Mouse (Mus musculus): Measurements from ENCODE around the gene Kcnv2. TPM values are rescaled to one million over a fixed set of nuclear protein-coding genes. Genes with fewer than 3 reads are reported as not detected.

Kcnv2 gene
- polyA plus RNA-seq, 1 experiment from 2014 or later, result 0.06 TPM

DNA sequence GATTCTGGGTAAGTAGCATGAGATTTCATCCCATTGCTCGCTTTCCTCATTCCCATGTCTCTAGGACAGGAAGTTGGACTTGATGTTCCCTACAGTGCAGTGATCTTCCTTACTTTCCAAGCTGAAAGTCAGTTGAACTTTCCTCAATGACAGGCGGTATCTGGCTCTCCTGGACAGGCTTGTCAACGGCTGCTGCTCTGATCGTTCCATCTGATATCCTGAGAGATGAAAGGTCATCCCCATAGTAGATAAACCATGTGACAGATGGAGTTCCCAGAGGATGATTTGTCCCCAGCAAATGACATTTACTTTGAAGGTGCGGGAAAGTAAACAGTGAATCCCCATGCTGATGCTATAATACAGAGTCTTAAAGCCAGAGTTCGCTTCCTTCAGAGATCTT, 3.2 kb downstream of the Kcnv2 start:
- Histone ChIP-seq H3K9ac (no peak overlapping the region), H3K4me3 (no peak overlapping the region), H3K27me3 (no peaks in the 10 kb centered on the region; the same call in 1 of the 2 replicates), H3K36me3 (no peaks in the 10 kb centered on the region), H3K9me3 (no peaks in the 10 kb centered on the region), H3K4me1 (peaks cover 12% of the 10 kb centered on the region; the same call in 1 of the 2 replicates), H3K27ac (no peak overlapping the region), H3K4me2 (no peak overlapping the region)
- no peak for ATAC-seq (ENCODE audit: insufficient number of reproducible peaks, insufficient read depth, low FRiP score, low TSS enrichment, low read depth)
- 85% methylated on average over 6 of the region's 6 CpGs for WGBS

DNA sequence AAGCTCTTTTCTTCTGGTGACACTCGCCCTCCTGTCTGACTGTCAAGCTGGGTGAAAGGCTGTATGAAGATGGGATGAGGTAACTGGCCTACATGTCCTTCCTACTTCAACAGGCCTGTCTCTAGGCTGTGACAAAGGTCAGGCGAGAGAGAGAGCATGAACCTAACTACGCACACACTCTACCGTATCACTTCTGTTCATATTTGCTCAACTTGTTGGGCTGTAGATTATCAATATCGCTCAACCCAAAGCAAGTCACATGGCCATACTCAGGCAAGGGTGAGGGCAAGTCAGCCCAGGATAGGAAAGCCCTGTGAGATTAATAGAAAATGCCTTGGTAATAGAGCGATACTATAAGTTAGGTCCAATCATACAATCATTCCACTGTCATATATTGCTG, 5.2 kb downstream of the Kcnv2 start:
- 90% methylated on average over 6 of the region's 6 CpGs for WGBS
- no peak overlapping the region for H3K4me2 ChIP-seq
- ATAC-seq (ENCODE audit: insufficient number of reproducible peaks, insufficient read depth, low FRiP score, low TSS enrichment, low read depth), result no peak
- no peak overlapping the region for H3K27ac ChIP-seq
- H3K4me1 ChIP-seq, result peaks cover 17% of the 10 kb centered on the region
- no peaks in the 10 kb centered on the region for H3K36me3 ChIP-seq
- H3K4me3 ChIP-seq, result no peak overlapping the region
- no peaks in the 10 kb centered on the region for H3K9me3 ChIP-seq
- H3K9ac ChIP-seq, result no peak overlapping the region
- H3K27me3 ChIP-seq, result no peaks in the 10 kb centered on the region; the same call in 1 of the 2 replicates

DNA sequence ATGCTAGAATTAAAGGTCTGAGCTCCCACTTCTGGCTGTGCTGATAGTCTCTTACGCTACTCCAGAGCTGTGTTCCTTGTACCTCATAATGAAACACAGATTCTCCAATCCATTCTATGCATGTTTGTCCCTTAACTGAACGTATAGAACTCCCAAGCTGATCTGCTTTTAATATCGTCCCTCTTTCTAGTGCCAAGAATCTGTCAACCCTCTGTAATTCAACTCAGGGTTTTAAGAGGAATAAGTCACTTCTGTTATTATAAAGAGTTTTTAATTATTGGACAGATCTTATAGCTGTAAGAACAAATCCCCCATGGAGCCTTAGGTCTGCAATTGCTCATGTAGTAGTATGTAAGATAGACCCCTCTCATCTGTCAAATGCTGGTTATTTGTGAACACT, 5.8 kb downstream of the Kcnv2 start:
- Histone ChIP-seq H3K27me3 (peaks cover 3% of the 10 kb centered on the region; the same call in 1 of the 2 replicates), H3K36me3 (no peaks in the 10 kb centered on the region), H3K4me2 (no peak overlapping the region), H3K9me3 (no peaks in the 10 kb centered on the region), H3K27ac (no peak overlapping the region), H3K4me3 (no peak overlapping the region), H3K4me1 (peaks cover 16% of the 10 kb centered on the region), H3K9ac (no peak overlapping the region)
- no peak for ATAC-seq (ENCODE audit: insufficient number of reproducible peaks, insufficient read depth, low FRiP score, low TSS enrichment, low read depth)
- WGBS, result 27% methylated on average over 3 of the region's 3 CpGs

DNA sequence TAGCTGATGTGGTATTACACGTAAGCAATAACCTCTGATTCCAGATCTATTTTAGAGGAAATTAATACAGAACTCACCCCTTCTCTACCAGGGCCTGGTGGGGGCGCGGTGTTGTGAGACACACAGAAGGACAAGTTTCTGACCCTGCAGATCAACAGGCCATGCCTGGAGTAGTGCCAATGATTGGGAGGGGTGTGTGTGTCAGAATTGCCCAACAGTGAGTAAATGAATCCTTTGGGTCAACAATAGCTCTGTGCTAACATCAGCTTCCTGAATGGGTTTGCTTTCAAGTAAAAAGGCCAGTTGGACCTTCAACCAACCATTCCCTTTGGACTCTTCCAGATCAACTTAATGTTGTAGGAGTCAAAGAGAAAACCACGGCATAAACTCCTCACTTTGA, 6.3 kb downstream of the Kcnv2 start:
- peaks cover 8% of the 10 kb centered on the region for H3K27me3 ChIP-seq
- H3K9ac ChIP-seq, result no peak overlapping the region
- ATAC-seq (ENCODE audit: insufficient number of reproducible peaks, insufficient read depth, low FRiP score, low TSS enrichment, low read depth), result no peak
- no peak overlapping the region for H3K4me2 ChIP-seq
- no peaks in the 10 kb centered on the region for H3K9me3 ChIP-seq
- H3K36me3 ChIP-seq, result no peaks in the 10 kb centered on the region
- H3K27ac ChIP-seq, result no peak overlapping the region
- WGBS, result 75% methylated on average over 4 of the region's 4 CpGs
- peaks cover 16% of the 10 kb centered on the region for H3K4me1 ChIP-seq
- H3K4me3 ChIP-seq, result no peak overlapping the region

DNA sequence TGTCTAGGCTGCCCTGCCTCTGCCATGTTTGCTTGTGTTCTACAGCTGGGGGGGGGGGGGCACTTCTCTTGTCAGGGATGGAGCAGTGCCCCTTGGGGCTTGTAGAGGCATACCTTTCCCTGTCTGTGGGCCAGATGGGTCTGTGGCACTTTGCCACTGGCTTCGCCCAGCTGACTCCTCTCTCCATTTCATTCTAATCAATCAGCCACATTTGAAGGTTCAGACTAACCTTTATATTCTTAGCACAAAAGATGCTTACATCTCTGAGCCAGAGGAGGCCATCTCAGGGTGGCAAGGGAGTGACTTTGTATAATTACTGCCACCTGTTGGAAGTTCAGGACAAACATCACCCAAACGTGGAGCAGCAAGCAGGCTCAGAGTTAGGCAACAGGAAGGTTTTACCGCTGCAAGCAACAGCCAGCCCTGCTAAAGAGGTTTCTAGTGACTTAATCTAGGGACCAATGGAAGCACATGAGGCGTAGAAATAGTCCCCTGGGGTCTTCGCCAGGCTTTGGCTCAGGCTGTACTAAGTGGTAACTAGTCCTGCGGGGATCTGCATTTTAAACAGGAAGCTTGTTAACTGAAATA, 9.9 kb downstream of the Kcnv2 start:
- Histone ChIP-seq H3K4me2 (no peak overlapping the region), H3K27me3 (peaks cover 9% of the 10 kb centered on the region), H3K4me1 (peaks cover 34% of the 10 kb centered on the region), H3K36me3 (no peaks in the 10 kb centered on the region), H3K27ac (no peak overlapping the region), H3K9me3 (no peaks in the 10 kb centered on the region), H3K4me3 (no peak overlapping the region), H3K9ac (no peak overlapping the region)
- 0 out of 2 replicates have a peak, but pooled peaks have one; percentile 15 for ATAC-seq (ENCODE audit: insufficient number of reproducible peaks, insufficient read depth, low FRiP score, low TSS enrichment, low read depth)
- WGBS, result 49% methylated on average over 6 of the region's 6 CpGs

DNA sequence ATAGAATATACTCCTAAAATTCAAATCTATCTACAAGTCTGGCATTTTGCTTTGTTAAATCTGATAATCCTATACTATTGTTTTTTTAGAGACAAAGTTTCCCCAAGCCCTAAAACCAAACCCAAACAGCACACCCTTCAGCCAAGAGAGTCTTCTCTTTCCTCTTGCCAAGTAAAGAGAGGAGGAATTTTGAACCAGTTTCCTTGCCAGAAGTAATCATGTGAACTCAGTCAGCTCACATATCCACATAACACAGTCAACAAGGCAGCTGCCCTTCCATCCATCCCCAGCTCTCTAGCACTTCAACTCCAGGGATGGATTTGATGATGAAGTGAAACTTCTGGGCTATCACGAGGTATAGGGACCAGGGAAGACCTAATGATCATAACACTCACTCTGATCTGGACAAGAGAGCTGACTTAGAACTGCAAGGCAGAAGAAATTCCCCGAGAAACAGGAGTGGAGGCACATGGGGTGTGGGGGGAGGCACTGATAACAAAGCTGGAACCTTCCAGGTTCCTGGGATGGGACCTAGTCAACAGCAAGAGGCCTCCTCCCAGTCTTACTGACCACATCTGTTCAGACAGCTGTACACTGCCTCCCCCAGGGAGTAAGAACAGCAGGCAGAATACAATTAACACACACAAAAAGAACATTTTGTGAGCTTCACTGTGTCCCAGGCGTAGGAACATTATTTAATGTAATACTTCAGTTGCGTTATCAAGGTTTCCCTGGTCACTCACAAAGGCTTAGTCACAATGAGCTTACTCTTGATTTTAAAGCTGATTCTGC, 13.9 kb downstream of the Kcnv2 start:
- H3K36me3 ChIP-seq, result no peaks in the 10 kb centered on the region
- 76% methylated on average over 4 of the region's 4 CpGs for WGBS
- no peak for ATAC-seq (ENCODE audit: insufficient number of reproducible peaks, insufficient read depth, low FRiP score, low TSS enrichment, low read depth)
- peaks cover 9% of the 10 kb centered on the region for H3K27me3 ChIP-seq
- peaks cover 31% of the 10 kb centered on the region for H3K4me1 ChIP-seq
- no peak overlapping the region for H3K4me2 ChIP-seq
- H3K27ac ChIP-seq, result no peak overlapping the region
- no peaks in the 10 kb centered on the region for H3K9me3 ChIP-seq
- no peak overlapping the region for H3K4me3 ChIP-seq
- H3K9ac ChIP-seq, result no peak overlapping the region

DNA sequence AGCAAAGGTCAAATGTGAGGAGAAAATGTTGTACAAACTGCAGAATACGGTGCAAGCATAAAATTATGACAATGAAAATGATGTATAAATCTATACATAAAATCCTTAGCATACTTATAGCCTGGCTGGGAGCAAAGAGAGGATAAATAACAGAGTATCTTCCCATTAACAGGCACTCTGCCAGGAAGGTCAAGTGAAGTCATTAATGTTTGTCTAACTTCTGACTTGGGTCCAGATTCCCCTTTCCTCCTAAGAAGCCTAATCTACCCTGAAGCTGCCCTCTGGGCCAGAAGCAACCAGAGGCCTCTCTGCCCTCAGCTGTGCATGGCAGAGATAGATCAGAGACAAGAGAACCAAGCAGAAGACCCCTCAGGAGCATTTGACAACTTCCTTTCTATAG, 24.1 kb downstream of the Kcnv2 start:
- Histone ChIP-seq H3K9me3 (no peaks in the 10 kb centered on the region), H3K9ac (no peak overlapping the region), H3K27ac (no peak overlapping the region), H3K36me3 (no peaks in the 10 kb centered on the region), H3K4me2 (no peak overlapping the region), H3K27me3 (no peaks in the 10 kb centered on the region), H3K4me1 (no peaks in the 10 kb centered on the region), H3K4me3 (no peak overlapping the region)
- ATAC-seq (ENCODE audit: insufficient number of reproducible peaks, insufficient read depth, low FRiP score, low TSS enrichment, low read depth), result no peak
- 85% methylated on average over 1 of the region's 1 CpGs for WGBS

DNA sequence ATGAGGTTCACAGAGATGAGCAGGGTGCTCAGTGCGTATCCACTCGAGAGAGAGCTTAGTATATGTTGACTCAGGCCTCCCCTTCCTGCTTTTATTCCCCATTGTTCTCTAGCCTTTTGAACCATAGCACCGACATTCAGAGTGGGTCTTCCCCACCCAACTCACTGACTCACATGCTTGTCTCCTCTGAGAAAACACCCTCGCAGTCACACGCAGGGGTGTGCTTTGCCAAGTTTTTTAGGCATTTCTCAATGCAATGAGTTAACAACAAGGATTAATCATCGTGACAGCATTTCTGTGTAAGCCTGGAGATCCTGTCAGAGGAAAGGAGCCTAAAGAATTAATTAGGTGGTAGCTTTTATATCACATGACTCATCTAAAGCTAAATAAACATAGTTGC, 29.3 kb downstream of the Kcnv2 start:
- no peak for ATAC-seq (ENCODE audit: insufficient number of reproducible peaks, insufficient read depth, low FRiP score, low TSS enrichment, low read depth)
- Histone ChIP-seq H3K36me3 (no peaks in the 10 kb centered on the region), H3K27ac (no peak overlapping the region), H3K9ac (no peak overlapping the region), H3K4me2 (no peak overlapping the region), H3K4me3 (no peak overlapping the region), H3K4me1 (no peaks in the 10 kb centered on the region), H3K9me3 (no peaks in the 10 kb centered on the region), H3K27me3 (no peaks in the 10 kb centered on the region)
- 80% methylated on average over 6 of the region's 6 CpGs for WGBS

DNA sequence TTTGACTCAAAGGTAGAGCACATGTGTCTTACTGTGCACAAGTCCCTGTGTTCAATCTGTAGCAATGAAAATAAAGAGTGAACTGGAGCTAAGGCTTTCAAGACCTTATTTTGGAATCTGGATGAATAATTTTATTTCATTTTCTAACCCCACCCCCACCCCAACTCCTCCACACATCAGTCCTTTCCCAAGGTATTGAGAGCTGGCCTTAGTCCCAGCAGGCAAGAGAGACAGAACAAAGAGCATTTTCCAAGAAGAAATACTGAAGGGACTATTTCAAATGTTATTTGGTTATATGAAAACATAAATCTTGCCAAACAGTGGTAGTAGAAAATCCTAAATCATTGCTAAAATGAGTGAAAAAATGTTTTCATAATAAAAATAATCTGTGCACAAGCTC, 38.0 kb downstream of the Kcnv2 start:
- no peak for ATAC-seq (ENCODE audit: insufficient number of reproducible peaks, insufficient read depth, low FRiP score, low TSS enrichment, low read depth)
- Histone ChIP-seq H3K4me3 (no peak overlapping the region), H3K4me1 (peaks cover 7% of the 10 kb centered on the region), H3K27me3 (no peaks in the 10 kb centered on the region), H3K9me3 (no peaks in the 10 kb centered on the region), H3K27ac (no peak overlapping the region), H3K4me2 (no peak overlapping the region), H3K36me3 (no peaks in the 10 kb centered on the region), H3K9ac (no peak overlapping the region)

DNA sequence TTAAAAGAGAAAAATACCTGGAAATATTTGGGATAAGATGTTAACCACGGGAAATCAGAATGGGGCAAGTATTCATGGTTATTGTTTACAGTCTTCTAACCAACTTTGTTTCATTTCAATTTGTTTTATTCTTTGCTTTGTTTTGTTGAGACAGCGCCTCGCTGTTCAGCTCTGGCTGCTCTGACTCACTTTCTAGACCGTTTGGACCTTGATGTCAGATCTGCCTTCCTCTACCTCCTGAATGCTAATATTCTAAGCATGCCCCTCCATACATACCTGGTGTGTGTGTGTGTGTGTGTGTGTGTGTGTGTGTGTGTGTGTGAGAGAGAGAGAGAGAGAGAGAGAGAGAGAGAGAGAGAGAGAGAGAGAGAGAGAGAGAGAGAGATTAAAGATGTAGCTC, 41.5 kb downstream of the Kcnv2 start:
- Histone ChIP-seq H3K27me3 (no peaks in the 10 kb centered on the region), H3K9me3 (no peaks in the 10 kb centered on the region), H3K4me2 (peak overlapping the region; percentile 46), H3K4me3 (no peak overlapping the region), H3K4me1 (peaks cover 7% of the 10 kb centered on the region), H3K9ac (no peak overlapping the region), H3K36me3 (no peaks in the 10 kb centered on the region), H3K27ac (no peak overlapping the region)
- no peak for ATAC-seq (ENCODE audit: insufficient number of reproducible peaks, insufficient read depth, low FRiP score, low TSS enrichment, low read depth)
- 60% methylated on average over 4 of the region's 4 CpGs for WGBS

DNA sequence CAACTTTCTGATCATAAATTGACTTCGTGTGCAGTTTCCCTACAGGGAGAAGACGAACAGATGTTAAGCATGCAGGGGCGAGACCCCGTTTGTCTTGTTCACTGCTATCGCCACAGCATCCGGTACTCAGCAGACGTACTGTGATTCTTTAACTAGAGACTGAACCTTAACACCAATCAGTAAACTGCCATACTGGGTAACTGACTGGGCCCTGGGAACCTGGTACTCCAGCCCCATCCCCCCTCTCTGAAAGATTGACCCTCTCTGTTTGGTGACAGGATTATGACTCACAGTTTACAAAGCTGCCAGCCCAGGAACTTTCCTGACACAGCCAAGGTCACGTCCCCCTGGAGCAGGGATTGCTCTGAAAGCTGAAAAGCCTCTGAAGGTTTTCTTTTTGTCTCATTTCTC, 42.1 kb downstream of the Kcnv2 start:
- no peaks in the 10 kb centered on the region for H3K36me3 ChIP-seq
- H3K4me3 ChIP-seq, result peak overlapping the region; percentile 13; the same call in 1 of the 2 replicates
- H3K4me1 ChIP-seq, result peaks cover 7% of the 10 kb centered on the region
- H3K4me2 ChIP-seq, result peak overlapping the region; percentile 46
- peak overlapping the region; percentile 40; the same call in 1 of the 2 replicates for H3K9ac ChIP-seq
- H3K27ac ChIP-seq, result no peak overlapping the region
- ATAC-seq (ENCODE audit: insufficient number of reproducible peaks, insufficient read depth, low FRiP score, low TSS enrichment, low read depth), result no peak
- no peaks in the 10 kb centered on the region for H3K9me3 ChIP-seq
- no peaks in the 10 kb centered on the region for H3K27me3 ChIP-seq
- WGBS, result 12% methylated on average over 8 of the region's 8 CpGs

DNA sequence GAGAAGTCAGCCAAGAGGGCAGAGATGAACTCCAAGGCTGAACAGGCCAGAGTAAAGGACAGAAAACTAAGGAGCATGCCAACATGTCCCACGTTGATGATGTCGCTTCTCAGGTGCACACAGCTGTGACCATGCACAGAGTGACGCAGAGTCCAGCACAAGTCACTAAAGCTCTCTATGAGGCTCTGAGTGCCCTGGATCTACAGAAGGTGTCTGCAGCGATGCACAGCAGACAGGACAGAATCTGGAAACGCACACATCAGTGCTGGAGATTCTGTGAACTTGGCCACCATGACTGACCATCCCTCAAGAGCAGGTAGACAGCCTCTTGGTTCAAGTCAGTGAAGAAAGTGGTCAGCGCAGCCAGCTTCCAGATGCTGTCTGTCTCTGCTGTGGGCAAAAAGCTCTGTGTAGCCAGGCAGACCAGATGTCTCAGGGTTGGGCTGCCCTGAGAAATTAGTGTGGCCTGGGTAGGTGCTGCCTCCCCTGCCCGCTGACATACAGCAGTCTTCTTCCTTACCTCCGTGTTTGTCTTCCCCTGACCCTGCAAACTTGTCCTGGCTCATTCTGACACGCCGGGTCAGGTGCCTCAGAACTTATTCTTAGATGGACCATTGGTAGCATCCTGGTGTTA, 43.8 kb downstream of the Kcnv2 start:
- H3K9me3 ChIP-seq, result no peaks in the 10 kb centered on the region
- H3K9ac ChIP-seq, result no peak overlapping the region
- peaks cover 7% of the 10 kb centered on the region for H3K4me1 ChIP-seq
- no peak overlapping the region for H3K4me2 ChIP-seq
- 86% methylated on average over 10 of the region's 10 CpGs for WGBS
- no peak for ATAC-seq (ENCODE audit: insufficient number of reproducible peaks, insufficient read depth, low FRiP score, low TSS enrichment, low read depth)
- no peak overlapping the region for H3K27ac ChIP-seq
- no peaks in the 10 kb centered on the region for H3K27me3 ChIP-seq
- H3K4me3 ChIP-seq, result no peak overlapping the region
- no peaks in the 10 kb centered on the region for H3K36me3 ChIP-seq
